Mouse (Mus musculus) liver, postnatal 0 days (tissue): ENCODE measurements around the gene Hmgb3. TPM values are rescaled to one million over a fixed set of nuclear protein-coding genes. Genes with fewer than 3 reads are reported as not detected.

Experiments used
- ATAC-seq: fragments of 200-750 bp; cut with Nextera tagmentation; 2 replicates; pipeline ENCODE4 v1.8.0; 2017; ENCODE audit warnings: mild to moderate bottlenecking, moderate library complexity
- DNase-seq: peaks from one replicate; pipeline ENCODE4 v3.0.0-alpha.2; 2016
- H3K27ac ChIP-seq: fragments of 300-500 bp; sonication (generic); 2 replicates; pipeline ENCODE4 v1.5.1; 2014; ENCODE audit warnings: antibody characterized with exemption, moderate library complexity, mild to moderate bottlenecking, low read depth
- H3K27me3 ChIP-seq: fragments of 300-500 bp; sonication (generic); 2 replicates; pipeline ENCODE4 v1.6.1; 2014; ENCODE audit warnings: low read length, control low read depth, mixed read lengths; ENCODE audit not compliant: insufficient read depth
- H3K36me3 ChIP-seq: fragments of 300-500 bp; sonication (generic); replicated peaks from 2 replicates; pipeline ENCODE4 v1.6.1; 2014; ENCODE audit warnings: mild to moderate bottlenecking, control low read depth, low read length, moderate library complexity, mixed read lengths; ENCODE audit not compliant: insufficient read depth
- H3K4me1 ChIP-seq: fragments of 300-500 bp; sonication (generic); 2 replicates; pipeline ENCODE4 v1.6.1; 2014; ENCODE audit warnings: antibody characterized with exemption, mild to moderate bottlenecking, control low read depth; ENCODE audit not compliant: insufficient read depth
- H3K4me2 ChIP-seq: fragments of 300-500 bp; sonication (generic); 2 replicates; pipeline ENCODE4 v1.6.1; 2014; ENCODE audit warnings: low read depth, mild to moderate bottlenecking, low read length, moderate library complexity, mixed read lengths
- H3K4me3 ChIP-seq: fragments of 300-500 bp; sonication (generic); 2 replicates; pipeline ENCODE4 v1.5.1; 2014; ENCODE audit warnings: low read depth, low read length
- H3K9ac ChIP-seq: fragments of 300-500 bp; sonication (generic); replicated peaks from 2 replicates; pipeline ENCODE4 v1.6.1; 2014; ENCODE audit warnings: mild to moderate bottlenecking, moderate library complexity
- H3K9me3 ChIP-seq: fragments of 300-500 bp; sonication (generic); 2 replicates; pipeline ENCODE4 v1.6.1; 2016; ENCODE audit warnings: mild to moderate bottlenecking, control low read depth, low read length, mixed read lengths
- CTCF ChIP-seq: sonication (generic); IDR thresholded peaks from 2 replicates; pipeline ENCODE4 v1.5.1; 2016; ENCODE audit warnings: antibody characterized with exemption, low read depth
- EP300 ChIP-seq: IDR thresholded peaks from 2 replicates; pipeline ENCODE4 v1.6.1; 2016; ENCODE audit warnings: antibody characterized with exemption, low read depth, mild to moderate bottlenecking
- WGBS: fragments of 180-500 bp; shearing (Covaris S2); extraction: QIAGEN DNeasy Blood & Tissue Kit; methylation state at CpG from one replicate; pipeline ENCODE4 v1.1.7; 2014; ENCODE audit not compliant: insufficient replicate concordance; 5-methylcytosine and 5-hydroxymethylcytosine counted together
- microRNA-seq: library from miRNA; unstranded; fragments of <30 nt; microRNA quantifications from one replicate; pipeline ENCODE4, GENCODE M21; 2016
- polyA plus RNA-seq: library from polyadenylated mRNA; unstranded; fragments of >200 nt; fragmentation: Nextera tagmentation; extraction: Ambion mirVana; gene quantifications from 2 replicates; pipeline ENCODE4 v1.2.1, GENCODE M21; 2015

The Hmgb3 gene
- polyA plus RNA-seq, 1 experiment from 2014 or later: 91.7 TPM

DNA sequence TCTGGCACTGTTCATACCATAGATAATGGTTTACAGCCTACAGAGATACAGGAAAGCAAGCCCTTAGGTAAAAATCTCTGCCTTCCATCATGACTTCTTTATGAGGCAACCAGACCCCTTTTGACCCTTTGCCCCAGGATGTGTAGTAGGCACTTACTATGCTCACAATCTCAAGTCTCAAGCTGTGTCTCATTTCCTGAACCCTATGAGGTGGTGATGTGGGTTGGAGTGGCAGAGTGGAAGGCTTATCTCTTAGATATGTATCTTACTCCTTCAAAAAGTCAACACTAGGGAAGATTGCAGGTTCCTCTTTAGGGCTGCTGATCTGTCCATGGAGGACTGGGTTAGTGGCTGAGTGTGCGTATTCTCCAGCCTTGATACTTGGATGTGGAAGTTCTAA, 5.1 kb downstream of the Hmgb3 start:
- Histone ChIP-seq H3K4me3 (no peak overlapping the region), H3K36me3 (peaks cover 2% of the 10 kb centered on the region), H3K27me3 (no peaks in the 10 kb centered on the region), H3K4me1 (no peaks in the 10 kb centered on the region), H3K9me3 (no peaks in the 10 kb centered on the region), H3K27ac (no peak overlapping the region), H3K9ac (no peak overlapping the region), H3K4me2 (no peak overlapping the region)
- DNase-seq: no peak
- TF ChIP-seq CTCF: no peak
- no peak for TF ChIP-seq EP300
- no peak for ATAC-seq
- 90% methylated on average over 1 of the region's 1 CpGs for WGBS

- H3K9me3 ChIP-seq: no peaks in the 10 kb centered on the region
- no peak overlapping the region for H3K4me3 ChIP-seq
- TF ChIP-seq CTCF: no peak
- no peak for TF ChIP-seq EP300
- H3K27me3 ChIP-seq: 0 out of 2 replicates have a peak, but pooled peaks cover 3% of the 10 kb centered on the region
- H3K36me3 ChIP-seq: no peaks in the 10 kb centered on the region
- H3K4me1 ChIP-seq: no peaks in the 10 kb centered on the region
- no peak for ATAC-seq
- H3K27ac ChIP-seq: no peak overlapping the region
- no peak overlapping the region for H3K9ac ChIP-seq
- no peak overlapping the region for H3K4me2 ChIP-seq
- WGBS: 57% methylated on average over 3 of the region's 3 CpGs
- DNase-seq: no peak
Measured at GRCm38 (mm10) chrX:71573132-71573900, 17.6 kb downstream of the Hmgb3 start.

GRCm38 (mm10) chrX:71575550-71575949, 19.8 kb downstream of the Hmgb3 start:
- no peak for DNase-seq
- H3K27me3 ChIP-seq: 0 out of 2 replicates have a peak, but pooled peaks cover 3% of the 10 kb centered on the region
- H3K4me2 ChIP-seq: no peak overlapping the region
- no peak overlapping the region for H3K9ac ChIP-seq
- no peaks in the 10 kb centered on the region for H3K9me3 ChIP-seq
- H3K4me1 ChIP-seq: no peaks in the 10 kb centered on the region
- no peak overlapping the region for H3K4me3 ChIP-seq
- 30% methylated on average over 2 of the region's 2 CpGs for WGBS
- H3K36me3 ChIP-seq: no peaks in the 10 kb centered on the region
- ATAC-seq: no peak
- no peak overlapping the region for H3K27ac ChIP-seq
- TF ChIP-seq EP300 (no peak), CTCF (no peak)

DNA sequence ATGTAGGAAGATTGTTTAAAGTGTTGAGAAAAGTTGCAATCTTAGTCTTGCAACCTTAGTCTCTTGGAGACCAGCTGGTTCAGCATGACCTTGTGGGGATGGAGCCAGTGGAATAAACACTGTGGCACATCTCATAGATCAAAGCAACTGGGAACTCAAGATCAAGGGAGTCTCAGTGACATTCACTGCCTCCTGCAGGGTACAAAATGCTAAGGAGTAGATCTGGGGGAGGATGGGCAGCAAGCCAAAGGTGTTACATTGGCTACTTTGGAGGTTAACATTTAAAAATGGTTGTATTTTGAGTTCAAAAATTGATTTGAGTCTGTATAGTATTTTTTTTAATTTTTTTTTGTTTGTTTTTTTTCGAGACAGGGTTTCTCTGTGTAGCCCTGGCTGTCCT, 33.5 kb downstream of the Hmgb3 start:
- 54% methylated on average over 1 of the region's 1 CpGs for WGBS
- no peak overlapping the region for H3K27ac ChIP-seq
- H3K9ac ChIP-seq: no peak overlapping the region
- no peaks in the 10 kb centered on the region for H3K27me3 ChIP-seq
- DNase-seq (no peak), ATAC-seq (no peak)
- TF ChIP-seq EP300 (no peak), CTCF (no peak)
- no peaks in the 10 kb centered on the region for H3K36me3 ChIP-seq
- no peak overlapping the region for H3K4me3 ChIP-seq
- H3K4me1 ChIP-seq: no peaks in the 10 kb centered on the region
- no peak overlapping the region for H3K4me2 ChIP-seq
- H3K9me3 ChIP-seq: no peaks in the 10 kb centered on the region

- Histone ChIP-seq H3K27me3 (no peaks in the 10 kb centered on the region; the same call in 1 of the 2 replicates), H3K27ac (no peak overlapping the region), H3K4me1 (no peaks in the 10 kb centered on the region), H3K36me3 (no peaks in the 10 kb centered on the region), H3K9ac (no peak overlapping the region), H3K4me3 (peak overlapping the region; percentile 33; the same call in 1 of the 2 replicates), H3K4me2 (peak overlapping the region; percentile 70), H3K9me3 (no peaks in the 10 kb centered on the region)
- peak; percentile 72 for DNase-seq
- peak; percentile 55; the same call in 1 of the 2 replicates for ATAC-seq
- TF ChIP-seq CTCF (peak; percentile 71), EP300 (no peak)
- 21% methylated on average over 16 of the region's 25 CpGs for WGBS
Measured at GRCm38 (mm10) chrX:71601052-71601611, 45.4 kb downstream of the Hmgb3 start.

Small RNA genes within 50 kb of the gene (microRNA-seq; reads per million reads assigned to microRNA genes)
- not detected for gene Gm23945

Other genes starting within 250 kb of the Hmgb3 start
- 4.6 and 5.3 TPM in 2 replicates for gene Mtmr1, start 191.2 kb upstream of the Hmgb3 start, polyA plus RNA-seq
- 5.7 and 6.2 TPM in 2 replicates for gene Cd99l2, start 63.1 kb upstream of the Hmgb3 start, polyA plus RNA-seq
- not detected in 2 replicates for gene Gpr50, start 107.7 kb downstream of the Hmgb3 start, polyA plus RNA-seq